Mouse (Mus musculus): ENCODE data around the gene Man2b1. TPM values are rescaled to one million over a fixed set of nuclear protein-coding genes. Genes with fewer than 3 reads are reported as not detected.
"Not testable (repeated sequence)": the region's sequence is repeated elsewhere in the genome, so short reads cannot be mapped to it uniquely, and the experiment has no call there.

Gene Man2b1
- polyA plus RNA-seq, 2 experiments from 2014 or later = 64.8 to 82.0 TPM

DNA sequence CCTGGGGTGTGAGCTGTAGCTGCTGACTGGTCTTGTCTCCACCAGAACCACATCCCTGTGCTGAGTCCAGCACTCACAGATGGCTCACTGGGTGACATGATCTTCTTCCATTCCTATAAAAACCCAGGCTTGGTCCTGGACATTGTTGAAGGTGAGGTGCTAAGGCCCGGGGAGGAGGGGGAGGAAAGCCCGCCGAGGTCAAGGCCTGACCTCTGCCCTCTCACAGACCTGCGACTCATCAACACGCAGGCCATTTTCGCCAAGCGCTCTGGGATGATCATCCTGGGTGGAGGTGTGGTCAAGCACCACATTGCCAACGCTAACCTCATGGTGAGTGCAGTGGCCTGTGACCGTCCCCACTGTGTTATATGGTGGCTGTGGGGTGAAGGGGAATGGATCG is 8.9 kb upstream of the Man2b1 start:
- no peak for ATAC-seq

DNA sequence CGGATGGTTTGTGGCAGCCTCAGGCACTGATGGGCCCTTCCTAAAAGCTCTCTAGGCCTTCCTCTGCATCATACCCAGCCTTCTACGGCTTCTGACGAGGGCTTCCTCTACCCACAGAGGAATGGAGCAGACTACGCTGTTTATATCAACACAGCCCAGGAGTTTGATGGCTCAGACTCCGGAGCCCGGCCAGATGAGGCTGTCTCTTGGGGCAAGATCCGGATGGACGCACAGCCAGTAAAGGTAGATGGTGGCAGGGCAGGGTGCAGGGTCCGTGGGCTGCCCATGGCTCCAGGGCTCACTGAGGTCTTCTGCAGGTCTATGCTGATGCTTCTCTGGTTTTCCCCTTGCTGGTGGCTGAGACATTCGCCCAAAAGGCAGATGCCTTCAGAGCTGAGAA is 8.5 kb upstream of the Man2b1 start:
- no peak for ATAC-seq

DNA sequence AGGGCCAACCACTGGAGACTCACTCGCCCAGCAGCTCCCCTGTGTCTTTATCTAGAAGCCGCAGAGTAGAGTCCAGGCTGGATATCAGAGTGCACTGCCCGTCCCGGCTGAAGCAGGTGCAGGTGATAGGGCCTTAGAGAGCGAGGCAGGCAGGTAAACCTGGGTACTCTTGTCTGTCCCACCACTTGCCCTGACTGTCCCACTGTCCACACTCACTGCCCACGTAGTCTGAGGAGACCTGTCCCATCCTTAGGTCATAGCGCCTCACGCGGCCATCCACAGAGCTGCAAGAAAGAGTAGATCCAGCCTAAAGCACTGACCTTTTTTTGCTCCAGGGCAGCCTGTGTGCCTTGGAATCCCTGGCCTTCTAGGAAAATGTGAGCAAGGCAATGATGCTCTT is 7.1 kb upstream of the Man2b1 start:
- no peak for ATAC-seq

DNA sequence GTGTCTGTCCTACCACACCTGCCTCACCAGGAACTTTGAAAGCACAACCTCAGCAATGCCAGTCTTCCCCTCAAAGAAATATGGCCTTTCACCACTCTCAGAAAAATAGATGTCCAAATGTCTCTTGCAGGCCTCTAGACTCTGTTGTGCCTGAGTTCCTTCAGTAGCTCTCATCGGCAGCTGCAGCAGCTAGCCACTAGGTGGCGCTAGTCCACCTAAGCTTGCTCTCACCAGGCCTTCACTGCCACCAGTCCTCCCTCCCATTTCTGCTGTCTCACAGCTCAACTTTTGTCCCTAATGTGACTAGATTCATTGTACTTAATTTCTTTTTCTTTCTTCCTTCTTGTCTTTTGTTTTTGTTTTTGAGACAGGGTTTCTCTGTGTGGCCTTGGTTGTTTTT is 6.1 kb upstream of the Man2b1 start:
- peak; percentile 66 for ATAC-seq

DNA sequence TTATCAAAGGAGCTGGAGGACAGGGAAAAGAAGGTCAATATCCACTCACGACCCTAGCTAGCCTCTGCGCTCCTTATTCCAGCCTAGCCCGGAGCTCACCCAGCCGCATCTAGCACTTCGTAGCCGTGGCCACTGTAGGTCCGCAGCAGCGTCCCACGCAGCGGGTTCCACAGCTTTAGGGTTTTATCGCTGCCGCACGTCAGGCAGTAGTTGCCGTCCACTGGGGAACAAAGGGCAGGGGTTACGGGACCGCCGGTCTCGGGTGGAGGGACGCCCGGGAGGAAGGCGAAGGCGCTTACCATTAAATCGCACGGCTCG is 2.9 kb upstream of the Man2b1 start:
- no peak for ATAC-seq

DNA sequence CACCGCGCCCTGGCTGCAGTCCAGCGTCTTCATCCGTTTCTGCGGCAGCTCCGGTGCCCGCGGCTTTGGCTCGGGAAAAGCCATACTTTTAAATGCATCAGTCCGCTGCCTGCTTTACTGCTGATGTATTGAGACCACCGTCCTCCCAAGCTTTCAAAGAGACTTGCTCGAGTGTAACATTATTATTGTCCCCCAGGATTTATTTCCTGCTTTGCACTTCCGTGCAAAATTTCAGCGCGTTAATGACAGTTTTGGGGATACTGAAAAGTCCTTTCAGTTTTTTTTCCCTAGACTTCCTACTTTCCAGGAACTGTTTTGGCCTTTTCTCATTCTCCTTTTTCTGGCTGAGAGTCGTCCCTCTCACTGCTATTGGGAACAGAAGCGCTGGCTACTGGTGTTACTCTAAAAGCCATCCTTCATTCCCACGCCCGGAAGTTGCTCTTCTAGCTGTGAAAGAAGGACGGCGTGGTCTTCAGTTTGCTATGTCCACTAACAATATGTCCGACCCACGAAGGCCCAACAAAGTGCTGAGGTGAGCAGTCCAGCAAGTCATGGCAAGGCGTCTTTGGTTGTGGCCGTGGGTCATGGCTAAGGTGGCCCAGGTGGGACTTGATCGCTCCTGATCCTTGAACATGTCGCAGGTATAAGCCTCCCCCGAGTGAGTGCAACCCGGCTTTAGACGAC is 2.4 kb upstream of the Man2b1 start, which contains the start of gene Wdr83os:
Wdr83os (plus strand) TSS at position 209 of the 684 bp plus-strand sequence.
- peak; percentile 7 for ATAC-seq

DNA sequence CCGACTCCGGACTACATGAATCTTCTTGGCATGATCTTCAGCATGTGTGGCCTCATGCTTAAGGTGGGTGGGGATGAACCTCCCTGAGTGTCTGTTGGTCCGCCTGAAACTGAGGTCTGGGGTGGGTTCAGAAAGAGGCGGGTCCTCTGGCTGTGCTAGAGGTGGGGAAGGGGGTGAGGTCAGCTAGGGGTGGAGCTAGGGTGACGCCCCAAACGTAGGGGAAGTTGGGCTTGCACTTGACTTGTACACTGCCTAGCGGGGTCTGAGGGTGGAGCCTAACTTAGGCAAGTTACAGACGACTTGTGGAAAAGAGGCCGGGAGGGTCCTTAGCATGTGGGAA is 1.9 kb upstream of the Man2b1 start, which contains the start of gene Wdr83:
Wdr83 (minus strand) TSS at position 91 of the 340 bp plus-strand sequence.
- peak; percentile 20 for ATAC-seq

DNA sequence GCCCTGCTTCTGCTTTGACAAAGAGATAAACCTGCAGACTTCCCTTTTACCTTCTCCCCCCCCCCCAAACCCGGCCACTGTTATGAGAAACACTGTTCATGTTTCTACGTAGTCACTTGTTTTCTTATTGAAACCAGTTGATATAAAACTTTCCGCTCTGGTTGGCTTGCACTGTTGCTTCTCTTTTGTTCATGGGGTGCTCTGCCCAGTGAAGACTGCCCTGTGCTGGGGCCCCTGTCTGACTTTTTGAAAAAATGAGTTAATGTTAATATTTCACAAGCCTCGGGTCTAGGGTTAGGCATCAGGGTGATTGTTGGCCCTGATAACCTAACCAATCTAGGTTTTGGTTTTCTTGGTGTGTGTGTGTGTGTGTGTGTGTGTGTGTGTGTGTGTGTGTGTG is 901 bp upstream of the Man2b1 start:
- not testable (repeated sequence) for ATAC-seq

DNA sequence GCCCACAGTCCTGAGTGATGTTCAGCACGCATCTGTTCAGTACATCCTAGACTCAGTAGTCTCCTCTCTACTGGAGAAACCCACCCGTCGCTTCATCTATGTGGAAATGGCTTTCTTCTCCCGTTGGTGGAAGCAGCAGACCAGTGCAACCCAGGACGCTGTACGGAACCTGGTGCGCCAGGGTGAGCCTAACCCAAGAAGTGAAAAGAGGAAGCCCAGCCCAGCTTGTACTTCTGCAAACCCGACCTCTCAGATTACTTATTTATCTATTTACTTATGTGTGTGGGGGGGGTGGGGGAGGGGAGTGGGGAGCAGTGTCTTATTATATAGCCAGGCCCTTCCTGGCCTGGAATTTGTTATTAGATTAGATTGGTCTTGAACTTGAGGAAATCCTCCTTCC is 1.6 kb downstream of the Man2b1 start:
- no peak for ATAC-seq

DNA sequence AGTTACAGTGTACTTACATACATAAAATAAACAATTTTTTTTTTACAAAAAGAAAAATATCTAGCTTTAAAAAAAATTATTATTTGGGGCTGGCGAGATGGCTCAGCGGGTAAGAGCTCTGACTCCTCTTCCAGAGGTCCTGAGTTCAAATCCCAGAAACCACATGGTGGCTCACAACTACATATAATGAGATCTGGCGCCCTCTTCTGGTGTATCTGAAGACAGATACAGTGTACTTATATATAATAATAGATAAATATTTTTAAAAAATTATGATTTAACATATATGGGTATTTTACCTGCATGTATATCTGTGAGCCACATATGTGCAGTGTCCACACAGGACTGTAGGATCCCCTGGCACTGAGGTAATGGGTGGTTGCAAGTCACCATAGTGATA is 3.2 kb downstream of the Man2b1 start:
- ATAC-seq = no peak

DNA sequence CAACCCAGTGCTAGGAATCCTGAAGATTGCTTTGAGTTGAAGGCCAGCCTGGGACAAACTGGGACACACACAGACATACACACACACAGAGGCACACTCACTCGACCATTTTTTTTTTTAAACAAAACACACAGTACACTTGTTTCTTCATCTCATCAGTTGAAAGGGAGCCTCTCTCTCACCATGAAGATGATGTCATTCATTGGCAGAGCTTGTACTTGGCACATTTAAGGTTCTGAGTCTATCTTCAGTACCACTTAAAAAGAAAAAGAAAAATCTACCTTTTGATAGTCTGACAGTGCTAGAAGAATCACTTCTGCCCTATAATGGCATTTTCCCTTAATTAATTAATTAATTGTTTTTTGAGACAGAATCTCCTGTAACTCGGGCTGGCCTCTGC is 5.7 kb downstream of the Man2b1 start:
- no peak for ATAC-seq

DNA sequence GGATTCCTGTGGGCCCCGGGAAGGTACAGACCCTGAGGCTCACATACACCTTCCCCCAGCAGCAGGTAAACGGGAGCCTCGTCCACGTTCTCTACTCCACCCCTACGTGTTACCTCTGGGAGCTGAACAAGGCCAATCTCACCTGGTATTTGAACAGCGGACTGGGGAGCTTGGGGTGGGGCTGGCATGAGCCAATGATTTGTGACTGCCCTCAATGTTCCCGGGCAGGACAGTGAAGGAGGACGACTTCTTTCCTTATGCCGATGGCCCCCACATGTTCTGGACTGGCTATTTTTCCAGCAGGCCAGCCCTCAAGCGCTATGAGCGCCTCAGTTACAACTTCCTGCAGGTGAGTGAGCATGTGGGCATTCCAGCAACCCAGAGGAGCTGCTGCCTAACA is 7.8 kb downstream of the Man2b1 start:
- ATAC-seq = no peak

DNA sequence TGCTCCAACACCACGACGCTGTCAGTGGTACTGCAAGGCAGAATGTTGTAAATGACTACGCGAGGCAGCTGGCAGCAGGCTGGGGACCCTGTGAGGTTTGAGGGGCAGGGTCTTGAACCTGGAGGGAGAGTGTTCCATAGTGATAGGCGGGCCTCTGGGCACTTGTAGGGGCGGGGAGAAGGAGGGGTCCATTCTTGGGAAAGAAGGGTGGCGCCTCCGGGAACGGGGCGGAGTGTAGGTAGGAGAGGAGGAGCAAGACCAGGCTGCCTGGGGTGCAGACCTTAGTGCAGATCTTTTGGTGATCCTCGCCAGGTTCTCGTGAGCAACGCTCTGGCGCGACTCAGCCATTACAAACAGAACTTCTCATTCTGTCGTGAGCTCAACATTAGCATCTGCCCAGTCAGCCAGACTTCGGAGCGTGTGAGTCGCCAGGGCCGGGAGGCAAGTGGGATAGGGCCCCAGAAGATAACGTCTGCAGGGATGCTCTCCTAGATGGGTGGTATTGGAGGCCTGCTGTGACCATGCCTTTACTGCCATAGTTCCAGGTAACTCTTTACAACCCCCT is 8.5 kb downstream of the Man2b1 start:
- no peak for ATAC-seq

DNA sequence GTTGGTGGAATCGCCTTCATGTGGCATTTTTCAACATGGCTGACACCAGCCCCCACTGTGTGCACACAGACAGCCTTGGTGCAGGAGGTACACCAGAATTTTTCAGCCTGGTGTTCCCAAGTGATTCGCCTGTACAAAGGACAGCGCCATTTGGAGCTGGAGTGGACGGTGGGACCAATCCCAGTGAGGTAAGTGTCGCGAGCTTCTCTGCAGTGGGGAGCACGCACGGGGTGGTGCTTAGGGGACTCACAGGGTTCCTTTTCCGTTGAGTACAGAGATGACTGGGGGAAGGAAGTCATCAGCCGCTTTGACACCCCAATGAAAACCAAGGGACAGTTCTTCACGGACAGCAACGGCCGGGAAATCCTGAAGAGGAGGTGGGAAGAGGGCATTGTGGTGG is 12.0 kb downstream of the Man2b1 start:
- no peak for ATAC-seq

DNA sequence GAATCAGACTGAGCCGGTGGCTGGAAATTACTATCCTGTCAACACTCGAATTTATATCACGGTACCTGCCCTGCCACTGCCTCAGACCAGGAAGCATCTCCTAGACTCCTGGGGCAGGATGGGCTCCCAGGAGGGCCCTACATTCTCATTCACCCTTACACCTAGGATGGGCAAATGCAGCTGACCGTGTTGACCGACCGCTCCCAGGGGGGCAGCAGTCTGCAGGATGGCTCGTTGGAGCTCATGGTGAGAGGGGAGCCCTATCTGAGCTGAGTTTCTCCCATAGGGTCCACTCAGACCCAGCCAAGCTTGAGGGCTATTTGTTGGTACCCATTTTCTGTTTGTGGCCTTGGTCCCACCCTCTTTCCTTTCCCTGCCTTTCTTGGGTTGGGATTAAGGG is 12.5 kb downstream of the Man2b1 start:
- no peak for ATAC-seq

DNA sequence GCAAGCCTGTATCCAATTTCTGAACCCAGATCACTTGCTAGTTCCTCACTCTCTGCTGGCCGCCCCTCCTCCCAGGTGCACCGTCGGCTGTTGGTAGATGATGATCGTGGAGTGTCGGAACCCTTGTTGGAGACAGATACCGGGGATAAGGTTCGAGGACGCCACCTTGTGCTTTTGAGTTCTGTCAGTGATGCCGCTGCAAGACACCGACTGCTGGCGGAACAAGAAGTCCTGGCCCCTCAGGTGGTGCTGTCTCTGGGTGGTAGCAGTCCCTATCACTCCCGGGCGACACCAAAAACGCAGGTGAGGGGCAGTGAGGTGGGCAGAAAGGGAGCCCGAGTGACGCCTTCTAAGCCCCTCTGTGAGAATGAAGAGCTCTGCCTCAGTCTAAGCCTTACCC is 13.1 kb downstream of the Man2b1 start:
- ATAC-seq = no peak

DNA sequence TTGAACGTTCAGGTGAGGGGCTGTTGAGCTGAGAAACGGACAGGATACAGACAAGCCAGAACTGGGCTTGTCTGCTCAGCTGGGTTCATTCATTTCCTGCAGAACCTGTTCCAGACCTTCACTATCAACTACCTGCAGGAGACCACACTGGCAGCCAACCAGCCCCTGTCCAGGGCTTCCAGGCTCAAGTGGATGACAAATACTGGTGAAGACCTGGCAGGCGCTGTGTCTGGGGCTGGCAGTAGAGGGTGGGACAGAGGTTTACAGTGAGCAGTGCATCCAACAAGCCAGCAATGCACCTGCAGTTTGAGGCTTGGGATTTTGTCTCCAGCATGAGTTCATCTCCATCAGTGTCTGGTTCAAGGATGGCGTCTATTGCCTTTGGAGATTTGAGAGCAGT is 13.8 kb downstream of the Man2b1 start:
- ATAC-seq = no peak

DNA sequence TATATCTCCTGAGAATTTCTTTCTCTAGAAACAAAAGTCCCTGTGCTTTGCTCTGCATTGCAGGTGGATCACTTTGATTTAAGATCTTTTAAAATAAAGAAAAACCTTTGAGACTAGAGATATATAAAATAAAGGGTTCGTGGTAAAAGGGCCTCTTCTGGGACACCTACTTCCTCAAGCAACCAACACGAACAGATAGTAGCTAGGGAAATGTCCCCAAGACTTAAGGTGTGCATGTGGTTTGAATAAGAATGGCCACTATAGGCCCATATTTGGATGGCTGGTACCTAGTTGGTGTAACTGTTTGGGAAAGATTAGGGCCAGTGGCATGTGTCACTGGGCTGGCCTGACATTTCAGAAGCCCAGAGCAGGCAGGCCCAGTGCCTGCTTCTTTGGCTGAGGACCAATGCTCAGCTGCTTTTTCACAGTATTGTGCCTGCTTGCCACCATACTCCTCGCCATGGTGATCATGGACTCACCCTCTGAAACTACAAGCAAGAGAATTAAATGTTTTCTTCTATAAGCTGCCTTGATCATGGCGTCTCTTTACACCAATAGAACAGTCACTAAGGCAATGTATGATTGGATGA is 17.1 kb downstream of the Man2b1 start:
- ATAC-seq = no peak

DNA sequence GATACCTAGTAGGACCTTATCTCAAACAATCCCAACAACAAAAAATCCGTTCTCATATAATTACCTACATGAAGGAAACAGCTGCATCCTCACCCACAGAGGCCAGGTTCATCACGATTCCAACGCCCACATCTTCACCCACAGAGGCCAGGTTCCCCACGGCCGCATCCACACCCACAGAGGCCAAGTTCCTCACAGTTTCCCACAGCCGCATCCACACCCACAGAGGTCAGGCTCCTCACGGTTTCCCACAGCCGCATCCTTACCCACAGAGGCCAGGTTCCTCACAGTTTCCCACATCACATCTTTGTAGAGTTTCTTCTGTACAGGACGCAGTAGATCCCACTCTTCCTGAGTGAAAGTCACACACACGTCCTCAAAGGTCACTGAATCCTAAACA is 30.2 kb downstream of the Man2b1 start:
- no peak for ATAC-seq

DNA sequence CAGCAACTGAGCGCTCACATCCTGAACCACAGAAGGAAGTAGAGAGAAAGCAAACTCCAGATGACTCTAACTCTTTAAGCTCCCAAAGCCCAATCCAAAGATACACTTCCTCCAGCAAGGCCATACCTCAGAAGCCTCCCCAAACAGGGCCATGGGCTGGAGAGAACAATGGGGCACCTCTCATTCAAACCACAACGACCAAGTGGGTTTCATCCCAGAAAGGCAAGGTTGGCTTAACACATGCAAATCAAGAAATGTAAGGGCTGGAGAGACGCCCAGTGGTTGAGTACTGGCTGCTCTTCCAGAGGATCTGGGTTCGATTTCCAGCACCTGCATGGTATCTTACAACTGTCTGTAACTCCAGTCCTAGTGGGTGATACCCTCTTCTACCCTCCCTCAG is 32.4 kb downstream of the Man2b1 start:
- no peak for ATAC-seq

DNA sequence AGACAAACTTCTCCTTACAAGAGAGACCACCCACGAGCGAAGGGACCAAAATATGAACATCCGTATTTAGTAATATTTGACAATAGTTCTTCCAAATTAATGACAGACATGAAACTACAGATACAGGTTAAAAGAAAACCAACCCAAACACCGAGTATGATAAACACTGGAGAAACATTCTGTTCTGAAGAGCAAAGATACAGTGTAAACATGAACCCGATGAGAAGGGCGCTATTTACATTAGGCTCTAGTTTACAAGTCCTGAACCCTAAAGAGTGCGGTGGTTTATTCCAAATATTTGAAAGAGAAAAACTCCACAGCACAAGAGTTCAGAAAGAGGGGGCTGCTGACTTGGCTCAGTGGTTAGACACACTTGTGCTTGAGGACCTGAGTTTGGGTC is 33.9 kb downstream of the Man2b1 start:
- no peak for ATAC-seq

DNA sequence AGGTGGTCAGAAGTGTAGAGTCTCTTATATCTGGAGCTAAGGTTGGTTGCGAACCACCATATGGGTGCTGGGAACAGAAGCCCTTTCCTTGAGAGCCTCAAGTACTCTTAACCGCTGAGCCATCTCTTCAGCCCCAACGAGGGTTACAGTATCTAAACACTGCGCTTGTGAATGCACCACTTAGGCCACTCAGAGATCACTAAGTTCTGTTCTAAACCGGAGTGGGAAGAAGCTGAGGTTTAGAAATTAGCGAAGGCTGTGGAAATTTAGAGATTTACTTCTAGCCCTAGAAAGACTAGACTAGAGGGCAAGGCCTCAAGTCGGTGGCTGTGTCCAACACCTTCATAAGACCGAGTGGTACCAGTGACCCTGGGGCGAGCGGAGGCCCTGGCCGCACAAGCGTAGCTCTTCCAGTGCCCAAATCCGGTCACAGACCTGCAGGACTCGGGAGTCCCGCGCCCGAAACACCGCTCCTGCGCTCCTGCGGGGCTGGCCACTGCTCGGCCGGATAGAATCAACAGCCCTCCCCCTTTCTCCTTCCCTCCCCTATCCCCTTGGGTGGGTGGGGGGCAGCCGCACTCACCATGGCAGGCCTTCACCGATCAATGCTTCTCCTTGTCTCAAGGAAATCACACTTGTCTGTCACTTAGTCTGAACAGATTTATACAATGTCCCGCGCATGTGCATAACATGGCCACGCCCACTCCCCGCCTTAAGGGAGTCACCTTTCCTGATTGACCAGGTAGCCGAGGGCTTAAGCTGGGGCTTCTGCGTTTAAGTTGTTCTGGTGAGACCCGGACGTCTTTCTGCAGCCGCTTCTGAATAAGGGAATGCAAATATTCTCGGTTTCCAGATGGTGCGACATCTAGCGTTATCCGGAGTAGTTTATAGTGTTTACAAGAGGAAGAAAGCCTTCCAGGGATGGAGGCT is 36.2 kb downstream of the Man2b1 start:
- ATAC-seq = no peak

DNA sequence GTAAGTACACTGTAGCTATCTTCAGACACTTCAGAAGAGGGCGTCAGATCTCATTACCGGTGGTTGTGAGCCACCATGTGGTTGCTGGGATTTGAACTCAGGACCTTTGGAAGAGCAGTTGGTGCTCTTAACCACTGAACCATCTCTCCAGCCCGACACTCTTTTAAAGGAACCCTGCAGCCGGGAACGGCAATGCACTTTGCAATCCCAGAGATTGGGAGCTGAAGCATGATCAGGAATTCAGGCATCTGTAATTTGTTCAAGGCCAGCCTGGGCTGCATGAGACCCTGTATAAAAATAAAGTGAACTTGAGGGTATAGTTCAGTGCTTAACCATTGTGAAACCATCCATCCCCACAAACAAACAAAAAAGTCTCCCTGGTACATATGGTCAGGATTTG is 37.2 kb downstream of the Man2b1 start:
- not testable (repeated sequence) for ATAC-seq

DNA sequence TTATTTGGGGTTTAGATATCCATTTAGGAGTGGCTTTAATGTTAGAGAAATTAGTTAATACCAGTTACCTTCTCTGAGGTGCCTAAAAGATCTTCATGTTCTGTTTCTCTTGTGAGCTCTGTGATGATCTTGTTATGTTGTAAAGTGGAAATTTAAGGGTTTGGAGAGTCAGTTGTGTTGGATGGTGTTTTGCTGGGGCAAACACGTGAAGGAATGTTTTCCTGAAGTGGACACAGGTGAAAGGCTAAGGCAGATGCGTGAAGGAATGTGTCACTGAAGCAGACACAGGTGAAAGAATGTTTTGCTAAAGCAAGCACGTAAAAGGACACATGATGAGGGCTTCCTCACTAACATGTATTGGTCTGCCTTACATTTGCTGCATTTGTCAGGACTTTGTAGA is 39.9 kb downstream of the Man2b1 start, which contains the start of gene Zfp791:
Zfp791 (minus strand) TSS at position 101 of the 400 bp plus-strand sequence.
- no peak for ATAC-seq

All from activated CD4-positive, CD25-positive, alpha-beta regulatory T cell, adult 4 months (primary cell).